Mouse (Mus musculus) adrenal gland, adult (tissue): Measurements from ENCODE around the gene Osbpl2.

Source experiments
- DNase-seq, 2 experiments: peaks; one replicate each; pipeline ENCODE4 v3.0.0; 2022 to 2023; ENCODE audit warnings: low spot score in 1 of 2; ENCODE audit not compliant: inconsistent age in 2 of 2

Osbpl2 gene

GRCm38 (mm10) chr2:180148551-180148950 is 29.4 kb downstream of the Osbpl2 start:
- DNase-seq, result peak in 1 of 2 experiments; percentile 46

DNA sequence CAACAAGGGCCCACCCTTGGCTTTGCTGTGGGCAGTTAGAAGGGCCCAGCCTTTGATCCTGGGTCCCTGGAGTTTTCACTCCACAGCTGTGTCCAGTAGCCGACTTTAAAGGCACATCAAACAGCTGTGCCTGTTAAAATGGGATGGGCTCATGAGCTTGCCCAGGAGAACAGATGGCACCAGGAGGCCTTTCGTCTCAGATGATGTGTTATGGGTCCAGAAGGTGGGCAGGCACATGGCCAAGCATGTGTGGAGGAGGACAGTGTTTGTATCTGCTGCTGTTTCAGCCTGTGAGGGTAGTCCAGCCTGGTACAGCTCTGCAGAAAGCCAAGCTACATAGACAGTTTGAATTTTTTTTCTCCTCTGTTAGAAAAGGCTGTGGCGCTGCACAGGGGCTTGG is 35.7 kb downstream of the Osbpl2 start:
- no peak for DNase-seq

DNA sequence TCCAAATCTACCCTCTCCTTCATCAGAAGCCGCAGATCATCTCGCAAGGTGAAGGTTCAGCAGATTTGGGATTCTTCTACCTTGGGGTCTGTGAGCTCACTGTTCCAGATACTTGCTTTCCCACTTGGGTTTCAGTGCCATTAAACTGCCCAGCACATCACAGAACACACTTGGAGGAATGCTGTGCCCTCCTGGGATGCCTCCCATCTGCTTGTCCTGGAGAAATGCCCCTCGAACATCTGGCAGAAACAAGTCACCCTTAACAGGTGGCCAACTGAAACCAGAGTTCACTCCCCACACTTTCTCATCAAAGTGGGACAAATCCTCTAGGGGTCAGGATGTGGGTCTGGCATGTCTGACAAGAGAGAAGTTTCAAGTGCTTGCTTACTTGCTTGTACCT is 39.5 kb downstream of the Osbpl2 start:
- no peak for DNase-seq

GRCm38 (mm10) chr2:180165855-180166254 is 46.7 kb downstream of the Osbpl2 start:
- DNase-seq, result no peak

- no peak for DNase-seq
Measured at GRCm38 (mm10) chr2:180166869-180167268, 47.8 kb downstream of the Osbpl2 start.

- peak in 1 of 2 experiments; percentile 51 for DNase-seq
Measured at GRCm38 (mm10) chr2:180170151-180170805, 51.2 kb downstream of the Osbpl2 start.

DNA sequence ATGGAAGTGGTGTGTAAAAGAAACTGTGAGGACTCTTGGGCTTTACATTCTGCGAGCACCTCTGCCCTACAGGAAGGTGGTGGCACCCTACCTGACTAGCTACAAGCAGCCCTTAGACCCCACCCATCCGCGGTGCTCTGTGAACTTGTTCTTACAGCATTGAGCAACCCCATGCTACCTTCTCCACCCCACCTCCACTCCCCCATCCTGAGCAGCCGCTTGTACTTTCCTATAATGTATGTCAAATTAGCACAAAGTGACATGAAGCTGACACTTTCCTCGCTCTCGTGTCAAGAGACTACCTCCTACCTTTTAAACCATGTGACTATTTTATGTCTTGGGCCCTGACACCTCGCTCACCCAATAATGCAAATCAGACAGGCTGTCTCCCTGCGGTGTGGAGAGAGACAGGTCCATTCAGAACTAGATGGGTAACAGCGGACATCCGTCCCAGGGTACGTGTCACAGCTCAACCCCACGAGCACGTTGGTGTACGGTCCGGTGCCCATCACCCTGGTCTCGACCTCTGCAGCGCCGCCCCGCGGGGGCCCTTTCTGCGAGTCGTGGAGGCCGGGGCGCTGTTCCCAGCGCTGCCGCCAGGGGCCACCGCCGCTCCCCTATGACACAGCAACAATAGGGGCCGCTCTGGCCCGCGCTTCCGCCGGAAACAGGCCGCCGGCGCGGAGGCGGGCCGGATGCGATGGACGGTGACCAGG is 51.9 kb downstream of the Osbpl2 start, which contains the start of gene Adrm1:
TSS of gene Adrm1 (plus strand) at position 680 of the 716 bp plus-strand sequence.
- peak; percentile 99 for DNase-seq

- no peak for DNase-seq
Measured at GRCm38 (mm10) chr2:180171522-180172070, 52.5 kb downstream of the Osbpl2 start.

GRCm38 (mm10) chr2:180172152-180172551 is 53.0 kb downstream of the Osbpl2 start:
- DNase-seq, result peak in 1 of 2 experiments; percentile 70

GRCm38 (mm10) chr2:180173163-180173562 is 54.1 kb downstream of the Osbpl2 start:
- peak in 1 of 2 experiments; percentile 57 for DNase-seq

DNA sequence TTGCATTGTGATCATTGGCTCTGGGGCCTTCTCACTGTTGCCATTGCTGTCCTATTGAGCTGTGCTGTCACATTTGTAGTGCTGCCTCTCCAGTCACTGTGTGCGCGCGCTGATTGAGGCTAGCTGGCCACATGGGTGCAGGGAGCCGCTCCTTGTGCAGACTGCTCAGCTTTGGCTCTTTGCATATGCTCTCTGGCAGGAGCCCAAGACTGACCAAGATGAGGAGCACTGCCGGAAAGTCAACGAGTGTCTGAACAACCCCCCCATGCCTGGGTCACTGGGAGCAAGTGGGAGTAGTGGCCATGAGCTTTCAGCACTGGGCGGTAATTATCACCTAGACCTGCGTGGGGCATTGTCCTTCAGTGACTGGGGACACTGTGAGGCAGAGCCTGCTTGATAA is 54.6 kb downstream of the Osbpl2 start:
- DNase-seq, result peak; percentile 55 to 72

GRCm38 (mm10) chr2:180174121-180174520 is 55.0 kb downstream of the Osbpl2 start:
- DNase-seq, result peak; percentile 57 to 69

GRCm38 (mm10) chr2:180175725-180176124 is 56.6 kb downstream of the Osbpl2 start:
- DNase-seq, result peak; percentile 47 to 65

DNA sequence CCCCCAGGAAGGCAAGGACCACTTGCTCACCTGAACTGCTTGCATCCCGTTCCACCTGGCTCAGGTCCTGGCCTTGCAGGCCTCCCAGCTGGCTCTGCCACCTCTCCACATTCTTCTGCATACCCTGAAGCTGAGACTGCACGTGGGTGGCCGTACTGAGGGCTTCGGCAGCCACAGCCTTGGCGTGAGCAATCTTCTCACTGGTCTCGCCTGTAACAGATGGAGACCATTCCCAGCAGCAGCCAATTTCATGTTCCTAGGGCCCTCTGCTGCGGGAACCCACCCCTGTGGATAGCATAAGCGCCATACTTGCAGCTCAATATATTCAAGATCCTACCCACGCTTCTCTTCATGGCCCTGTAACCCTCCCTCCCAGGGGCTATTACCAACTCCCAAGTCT is 62.4 kb downstream of the Osbpl2 start:
- no peak for DNase-seq

DNA sequence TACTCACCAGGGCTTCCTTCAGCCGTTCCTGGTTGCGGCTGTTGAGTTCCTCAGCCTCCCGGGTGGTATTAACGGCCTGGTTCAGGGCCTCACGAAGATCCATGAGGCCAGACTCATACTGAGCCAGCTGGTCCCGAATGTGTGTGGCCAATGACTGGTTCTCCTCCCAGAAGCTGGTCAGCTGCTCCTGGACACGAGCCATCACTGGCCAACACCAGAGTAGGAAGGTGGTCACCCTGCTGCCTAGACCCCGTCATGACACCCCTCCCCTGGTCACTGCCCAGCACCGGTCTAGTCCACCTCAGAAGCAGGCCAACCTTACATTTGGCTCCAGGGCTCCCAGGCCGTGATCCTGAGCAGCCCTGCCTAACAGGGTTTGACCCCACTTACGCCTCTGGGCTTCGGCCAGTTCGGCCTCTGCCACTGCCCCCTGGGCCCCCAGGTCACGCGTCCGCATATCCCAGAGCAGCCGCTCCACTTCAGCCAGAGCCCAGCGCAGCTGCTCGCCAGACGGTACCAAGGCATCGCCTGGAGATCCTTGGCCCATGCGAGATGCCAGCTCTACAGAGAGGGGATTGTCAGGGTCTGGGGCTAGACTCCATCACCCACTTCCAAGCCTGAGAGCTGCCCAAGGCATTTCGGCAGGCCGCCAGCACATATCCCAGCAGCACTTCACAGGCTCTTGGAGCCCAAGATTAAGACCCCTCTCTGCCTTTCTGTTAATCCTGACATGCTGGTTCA is 65.1 kb downstream of the Osbpl2 start:
- no peak for DNase-seq

DNA sequence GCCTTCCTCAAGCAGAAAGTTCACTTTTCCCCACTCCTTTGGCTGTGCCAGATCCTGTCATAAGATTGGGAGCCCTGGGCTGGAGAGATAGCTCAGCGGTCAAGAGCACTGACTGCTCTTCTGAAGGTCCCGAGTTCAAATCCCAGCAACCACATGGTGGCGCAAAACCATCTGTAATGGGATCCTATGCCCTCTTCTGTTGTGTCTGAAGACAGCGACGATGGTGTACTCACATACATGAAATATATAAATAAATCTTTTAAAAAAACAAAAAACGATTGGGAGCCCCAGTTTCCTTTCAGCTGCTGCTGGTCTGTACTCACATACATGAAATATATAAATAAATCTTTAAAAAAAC is 65.6 kb downstream of the Osbpl2 start:
- no peak for DNase-seq

DNA sequence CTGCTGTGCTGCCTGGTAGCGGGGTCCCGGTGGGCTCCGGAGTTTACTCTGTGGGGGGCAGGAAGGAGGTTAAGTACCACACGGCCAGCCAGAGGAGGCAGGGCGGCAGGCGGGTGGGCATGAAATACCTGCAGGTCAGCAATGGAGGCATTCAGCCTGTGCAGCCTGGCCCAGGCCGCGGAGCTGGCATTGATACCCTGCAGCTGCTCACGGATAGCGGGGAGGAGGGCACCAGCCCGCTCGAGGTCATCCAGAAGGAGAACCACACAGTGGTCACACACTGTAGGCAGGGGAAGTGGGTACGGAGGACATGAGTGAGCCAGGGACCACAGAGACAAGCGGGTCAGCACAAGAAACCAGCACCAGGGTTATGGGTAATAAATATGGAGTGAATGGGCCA is 66.6 kb downstream of the Osbpl2 start:
- DNase-seq, result no peak

DNA sequence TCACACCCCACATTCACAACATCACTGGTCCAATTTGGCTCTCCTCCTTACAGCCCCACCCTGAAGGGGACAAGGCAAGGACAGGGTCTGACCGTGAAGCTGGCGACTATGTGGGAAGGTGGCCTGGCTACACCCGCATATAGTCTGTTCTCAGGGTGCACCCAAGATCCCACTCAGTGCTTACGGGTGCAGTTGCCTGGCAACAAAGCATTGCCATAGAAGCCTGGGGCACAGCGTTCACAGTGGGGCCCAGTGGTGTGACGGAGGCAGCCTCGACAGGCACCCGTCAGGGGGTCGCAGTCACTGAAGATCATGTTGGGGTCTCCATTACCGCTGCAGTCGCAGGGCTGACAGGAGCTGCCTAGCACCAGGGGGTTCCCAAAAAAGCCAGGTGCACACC is 68.3 kb downstream of the Osbpl2 start:
- no peak for DNase-seq

- no peak for DNase-seq
Measured at GRCm38 (mm10) chr2:180196610-180197322, 77.7 kb downstream of the Osbpl2 start.

GRCm38 (mm10) chr2:180197323-180198037 is 78.4 kb downstream of the Osbpl2 start:
- DNase-seq, result peak; percentile 78 to 79
